Mouse (Mus musculus): Measurements from ENCODE around the gene Intu.

- TF ChIP-seq EP300 (IDR thresholded peaks at IDR 0.05; ENCODE audit: low read depth in 1 of 2, low read length in 2 of 2) (no peak; a peak in 1 of 4 replicates), MAFK (IDR thresholded peaks at IDR 0.05; ENCODE audit: borderline replicate concordance, low read depth, low read length) (no peak), CTCF (IDR thresholded peaks at IDR 0.05 in 2 of 3, conservative IDR thresholded peaks at IDR 0.05 in 1 of 3; ENCODE audit: control insufficient read depth in 1 of 3, insufficient read depth in 1 of 3, low read depth in 2 of 3, low read length in 3 of 3, poor library complexity in 1 of 3, severe bottlenecking in 1 of 3) (no peak), SIN3A (IDR thresholded peaks at IDR 0.05; ENCODE audit: low read length) (peak; percentile 48), CHD2 (IDR thresholded peaks at IDR 0.05; ENCODE audit: low read length) (no peak), POLR2A (IDR thresholded peaks at IDR 0.05; ENCODE audit: control insufficient read depth in 1 of 2, insufficient read depth in 1 of 2, low read depth in 1 of 2, low read length in 2 of 2, poor library complexity in 1 of 2) (no peak; a peak in 1 of 4 replicates), MEF2A (IDR thresholded peaks at IDR 0.05; ENCODE audit: extremely low read depth, insufficient replicate concordance, low read depth, low read length, poor library complexity, severe bottlenecking) (no peak), HCFC1 (IDR thresholded peaks at IDR 0.05; ENCODE audit: low read depth, low read length) (0 out of 2 replicates have a peak, but pooled peaks have one; percentile 11)
Measured at GRCm38 (mm10) chr3:40745661-40746547, 214.8 kb downstream of the Intu start.

All from MEL (cell line).